ENCODE assay signal across 9 mouse cellular contexts in the genomic region with DNA sequence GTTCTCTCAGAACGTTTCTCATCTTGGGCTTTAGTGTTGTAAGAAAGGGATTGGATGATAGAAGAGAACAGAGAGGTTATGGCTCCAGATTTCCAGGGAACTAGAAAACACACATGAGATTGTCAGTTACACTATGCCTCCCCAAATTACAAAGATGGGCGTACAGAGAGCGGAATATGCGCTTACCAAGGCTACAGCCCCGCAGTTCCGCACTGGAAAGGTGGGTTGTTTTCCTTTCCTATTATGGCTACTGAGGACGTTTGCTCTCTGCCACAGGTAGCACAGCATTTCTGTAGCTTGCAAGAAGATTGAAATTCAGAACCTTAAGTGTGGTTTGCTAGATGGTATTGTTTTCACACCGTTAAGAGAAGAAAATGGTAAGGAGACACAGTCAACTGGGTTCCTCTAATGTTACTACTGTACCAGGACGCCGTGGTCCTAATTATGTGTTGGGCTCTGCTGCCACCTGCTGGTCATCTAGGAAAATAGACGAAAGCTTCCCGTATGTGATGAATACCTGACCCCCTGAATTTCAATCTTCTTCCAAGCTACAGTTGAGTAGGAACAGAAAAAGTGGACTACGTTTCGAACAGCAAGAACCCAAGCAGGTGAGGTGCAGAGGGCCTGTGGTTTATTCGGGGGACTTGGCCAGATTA. TPM values are rescaled to one million over a fixed set of nuclear protein-coding genes. Genes with fewer than 3 reads are reported as not detected.
DNase-seq lines count a peak whose midpoint lies in the region; ATAC-seq and TF ChIP-seq lines count a peak whose summit lies in the region.
"Had no signal": no experiment of that assay in that cellular context is flagged by ENCODE, and none has a peak within 500 bp of the region (broad histone marks: within the 10 kb centered on the region; RNA-seq: fewer than 3 reads in every experiment).

No protein-coding gene starts in this region.

- peak; percentile 81 for TF ChIP-seq CTCF in heart, postnatal 0 days (IDR thresholded peaks at IDR 0.05; ENCODE audit: low read depth)

- no peaks in the 10 kb centered on the region for H3K4me1 ChIP-seq in ES-E14 (ENCODE audit: control insufficient read depth in 2 of 2, insufficient read depth in 2 of 2, low read length in 2 of 2, poor library complexity in 1 of 2)
- H3K4me1 ChIP-seq in heart, postnatal 0 days (ENCODE audit: control insufficient read depth, insufficient read depth): no peaks in the 10 kb centered on the region
- no peaks in the 10 kb centered on the region for H3K4me1 ChIP-seq in lung, embryonic 16.5 days (replicated peaks; ENCODE audit: control insufficient read depth, insufficient read depth, low read length)

- H3K27me3 ChIP-seq in heart, postnatal 0 days (ENCODE audit: control insufficient read depth, insufficient read depth, low read length): no peaks in the 10 kb centered on the region
- H3K27me3 ChIP-seq in lung, embryonic 16.5 days (ENCODE audit: control insufficient read depth, insufficient read depth, low read depth, low read length): no peaks in the 10 kb centered on the region; the same call in 1 of the 2 replicates

- DNase-seq in ES-E14 (ENCODE audit: low read depth, low spot score): peak; percentile 82
- peak; percentile 79 for DNase-seq in adrenal gland, postnatal 14 days
- DNase-seq in embryo, embryonic 9.5 days (ENCODE audit: extremely low spot score): peak; percentile 63
- peak; percentile 58 for DNase-seq in heart, postnatal 0 days (ENCODE audit: low spot score)
- peak; percentile 75 for DNase-seq in kidney, postnatal 14 days
- peak; percentile 93 for DNase-seq in retina, embryonic 14.5 days (ENCODE audit: low spot score)

- in situ Hi-C loops in ES-E14 (cut with MboI; ENCODE audit: low sequenced_read_pairs in 2 of 2, unreplicated experiment in 2 of 2): loop anchor here (5.0 to 25.0 kb wide), 2 partner anchors 136 to 141 kb away; no protein-coding TSS in a partner anchor

- no peak overlapping the region for H3K4me2 ChIP-seq in heart, postnatal 0 days (ENCODE audit: low read depth, low read length)
- H3K4me2 ChIP-seq in lung, embryonic 16.5 days (ENCODE audit: low read depth, low read length): no peak overlapping the region

- ATAC-seq in heart, postnatal 0 days (ENCODE audit: insufficient read depth, low read depth): no peak
- peak; percentile 73 for ATAC-seq in lung, embryonic 16.5 days (ENCODE audit: low read depth)
- no peak for ATAC-seq in erythroid progenitor cell, adult 5-6 weeks (replicated peaks; ENCODE audit: low FRiP score, poor library complexity, severe bottlenecking)

- H3K4me3 ChIP-seq in ES-E14 (ENCODE audit: insufficient read depth in 1 of 2, low read depth in 1 of 2, low read length in 2 of 2, poor library complexity in 1 of 2, severe bottlenecking in 1 of 2): no peak overlapping the region
- H3K4me3 ChIP-seq in heart, postnatal 0 days (ENCODE audit: low read depth, low read length): no peak overlapping the region
- no peak overlapping the region for H3K4me3 ChIP-seq in lung, embryonic 16.5 days (ENCODE audit: low read length)

- WGBS in heart, postnatal 0 days: 34% methylated on average over 15 of the region's 15 CpGs
- WGBS in lung, embryonic 16.5 days: 35% methylated on average over 15 of the region's 15 CpGs

- no peak overlapping the region for H3K27ac ChIP-seq in ES-E14 (ENCODE audit: insufficient read depth, low read depth, low read length, poor library complexity, severe bottlenecking)
- no peak overlapping the region for H3K27ac ChIP-seq in heart, postnatal 0 days (ENCODE audit: low read depth)
- H3K27ac ChIP-seq in lung, embryonic 16.5 days (ENCODE audit: low read length): no peak overlapping the region

- no peak overlapping the region for H3K9ac ChIP-seq in ES-E14 (ENCODE audit: insufficient read depth, low read depth, low read length, poor library complexity, severe bottlenecking)
- H3K9ac ChIP-seq in heart, postnatal 0 days (replicated peaks; ENCODE audit: low read depth, low read length): no peak overlapping the region
- no peak overlapping the region for H3K9ac ChIP-seq in lung, embryonic 16.5 days (ENCODE audit: low read length)

- no peaks in the 10 kb centered on the region for H3K9me3 ChIP-seq in ES-E14 (ENCODE audit: control insufficient read depth, insufficient read depth, low read depth, low read length)
- H3K9me3 ChIP-seq in heart, postnatal 0 days (replicated peaks; ENCODE audit: control insufficient read depth, low read length): no peaks in the 10 kb centered on the region
- no peaks in the 10 kb centered on the region for H3K9me3 ChIP-seq in lung, embryonic 16.5 days (ENCODE audit: control insufficient read depth, low read length)

- no peak for TF ChIP-seq EP300 in heart, postnatal 0 days (IDR thresholded peaks at IDR 0.05; ENCODE audit: low read depth)

- no peaks in the 10 kb centered on the region for H3K36me3 ChIP-seq in ES-E14 (ENCODE audit: control insufficient read depth, insufficient read depth, low read length, poor library complexity, severe bottlenecking)
- no peaks in the 10 kb centered on the region for H3K36me3 ChIP-seq in heart, postnatal 0 days (replicated peaks; ENCODE audit: control insufficient read depth, insufficient read depth, low read length)
- no peaks in the 10 kb centered on the region for H3K36me3 ChIP-seq in lung, embryonic 16.5 days (ENCODE audit: control insufficient read depth, insufficient read depth, low read length)

TF ChIP-seq in ES-E14, 5 proteins besides CTCF, POLR2A, EP300 and RAD21:
- peak; percentile 99 for TF ChIP-seq ZC3H11A (IDR thresholded peaks at IDR 0.05; ENCODE audit: borderline replicate concordance, low read depth, low read length)
- no peak for TF ChIP-seq HCFC1 (IDR thresholded peaks at IDR 0.05; ENCODE audit: borderline replicate concordance, insufficient read depth, low read length)
- no peak for TF ChIP-seq MAFK (IDR thresholded peaks at IDR 0.05; ENCODE audit: insufficient read depth, low read depth, low read length)
TF ChIP-seq in ES-E14: peak in this region for 1.

RNA-seq across cellular contexts. Expression of a gene that starts 12.0 kb away (rescaled TPM):
- total RNA-seq in ES-E14 (2012; rRNA removed): not detected in 2 replicates
- not detected in 2 replicates for total RNA-seq in adrenal gland, postnatal 14 days (2021)
- not detected in 2 replicates for total RNA-seq in heart, postnatal 0 days (2014; rRNA removed; ENCODE audit: low replicate concordance)
- not detected in 2 replicates for polyA plus RNA-seq in heart, postnatal 0 days (2015; fragmentation: Nextera tagmentation; extraction: Ambion mirVana)
- not detected in 2 replicates for polyA plus RNA-seq in lung, embryonic 16.5 days (2015; fragmentation: Nextera tagmentation; extraction: Ambion mirVana)
- total RNA-seq in erythroid progenitor cell, adult 5-6 weeks (2015; ENCODE audit: low replicate concordance): not detected in 2 replicates
- total RNA-seq in erythroid progenitor cell, adult 5-6 weeks (2017; ENCODE audit: low replicate concordance): not detected in 2 replicates
- polyA plus RNA-seq: liver, embryonic 16.5 days had no signal

RNA-seq across cellular contexts. Expression of a gene that starts 17.5 kb away (rescaled TPM):
- 0.32 and 1.6 TPM in 2 replicates for total RNA-seq in ES-E14 (2012; rRNA removed)
- total RNA-seq in adrenal gland, postnatal 14 days (2021): not detected in 2 replicates
- not detected in 2 replicates for total RNA-seq in heart, postnatal 0 days (2014; rRNA removed; ENCODE audit: low replicate concordance)
- polyA plus RNA-seq in heart, postnatal 0 days (2015; fragmentation: Nextera tagmentation; extraction: Ambion mirVana): not detected in 2 replicates
- polyA plus RNA-seq in lung, embryonic 16.5 days (2015; fragmentation: Nextera tagmentation; extraction: Ambion mirVana): not detected in 2 replicates
- total RNA-seq in erythroid progenitor cell, adult 5-6 weeks (2015; ENCODE audit: low replicate concordance): not detected in 2 replicates
- total RNA-seq in erythroid progenitor cell, adult 5-6 weeks (2017; ENCODE audit: low replicate concordance): not detected in 2 replicates
- polyA plus RNA-seq: liver, embryonic 16.5 days had no signal

RNA-seq across cellular contexts. Expression of a gene that starts 58.2 kb away (rescaled TPM):
- total RNA-seq in ES-E14 (2012; rRNA removed): 18.5 and 18.8 TPM in 2 replicates
- not detected in 2 replicates for total RNA-seq in adrenal gland, postnatal 14 days (2021)
- not detected in 2 replicates for total RNA-seq in heart, postnatal 0 days (2014; rRNA removed; ENCODE audit: low replicate concordance)
- polyA plus RNA-seq in heart, postnatal 0 days (2015; fragmentation: Nextera tagmentation; extraction: Ambion mirVana): not detected in 2 replicates
- polyA plus RNA-seq in lung, embryonic 16.5 days (2015; fragmentation: Nextera tagmentation; extraction: Ambion mirVana): not detected in 2 replicates
- total RNA-seq in erythroid progenitor cell, adult 5-6 weeks (2015; ENCODE audit: low replicate concordance): not detected in 2 replicates
- not detected in 2 replicates for total RNA-seq in erythroid progenitor cell, adult 5-6 weeks (2017; ENCODE audit: low replicate concordance)
- polyA plus RNA-seq: liver, embryonic 16.5 days had no signal

Comparison
In these comparisons a context has a peak if more than half of its experiments do, and no peak if none do; other contexts are left out.
1. RNA of a gene that starts 58.2 kb away (total RNA-seq): 18.5 to 18.8 TPM in ES-E14; not detected in adrenal gland, postnatal 14 days, not detected in heart, postnatal 0 days and not detected in erythroid progenitor cell, adult 5-6 weeks; every median in the first group is over 10 times any median in the second.
2. Peak in every context shown above with its lines, with median percentiles within 50 percentile points of each other: DNase-seq.